Mouse (Mus musculus) ES-E14 (cell line): ENCODE data around the gene Got1.

ENCODE experiments used
- CHD2 ChIP-seq: IDR thresholded peaks from 2 replicates; pipeline ENCODE4 v1.6.1; 2014; ENCODE audit warnings: mild to moderate bottlenecking, low read depth, low read length, inconsistent platforms
- HCFC1 ChIP-seq: IDR thresholded peaks from 2 replicates; pipeline ENCODE4 v1.6.1; 2012; ENCODE audit warnings: low read length, inconsistent platforms, borderline replicate concordance; ENCODE audit not compliant: insufficient read depth
- ZNF384 ChIP-seq: IDR thresholded peaks from 2 replicates; pipeline ENCODE4 v1.6.1; 2012; ENCODE audit warnings: low read depth, low read length, inconsistent platforms

GRCm38 (mm10) chr19:43523551-43523950 is 854 bp downstream of the Got1 start:
- TF ChIP-seq CHD2 (no peak), ZNF384 (no peak), HCFC1 (no peak)
